ENCODE assay signal across 11 mouse cellular contexts in the genomic region with DNA sequence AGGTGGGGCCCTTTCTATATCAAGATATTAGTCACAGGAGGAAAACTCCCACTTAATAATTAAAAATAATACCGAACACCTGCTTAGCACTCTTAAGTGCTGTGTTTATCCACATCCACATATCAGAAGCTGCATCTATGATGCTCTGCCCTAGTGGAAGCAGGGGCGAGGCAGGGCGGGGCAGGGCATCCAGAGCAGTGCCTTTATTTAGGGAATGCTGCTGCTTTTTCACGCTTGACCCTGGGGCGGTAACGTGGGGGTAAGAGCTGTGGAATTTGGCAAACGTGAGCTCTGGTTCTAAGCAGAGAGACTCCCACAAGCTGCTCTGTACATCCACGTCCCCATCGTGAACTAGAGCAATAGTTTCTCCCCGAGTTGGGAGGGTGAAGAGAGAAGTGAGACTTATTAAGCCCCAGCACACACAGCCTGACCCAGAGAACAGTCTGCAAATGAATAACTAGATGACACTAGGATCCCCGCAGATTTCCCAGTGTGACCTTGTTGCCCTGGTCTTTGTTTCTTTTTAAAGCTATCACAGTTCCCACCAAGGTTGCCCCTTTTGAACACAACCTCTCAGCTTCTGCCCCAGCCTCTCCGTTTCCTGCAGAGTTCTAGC.
DNase-seq lines count a peak whose midpoint lies in the region; ATAC-seq and TF ChIP-seq lines count a peak whose summit lies in the region.
"Had no signal": no experiment of that assay in that cellular context is flagged by ENCODE, and none has a peak within 500 bp of the region (broad histone marks: within the 10 kb centered on the region; RNA-seq: fewer than 3 reads in every experiment).

No protein-coding gene starts in this region.

- no peaks in the 10 kb centered on the region for H3K9me3 ChIP-seq in ES-Bruce4 (replicated peaks; ENCODE audit: control insufficient read depth, insufficient read depth, low read length, poor library complexity, severe bottlenecking)
- no peaks in the 10 kb centered on the region for H3K9me3 ChIP-seq in embryonic facial prominence, embryonic 14.5 days (ENCODE audit: control insufficient read depth, low read length)
- no peaks in the 10 kb centered on the region for H3K9me3 ChIP-seq in liver, embryonic 14.5 days (ENCODE audit: control insufficient read depth, low read length)

- no peak overlapping the region for H3K4me2 ChIP-seq in embryonic facial prominence, embryonic 14.5 days (ENCODE audit: low read depth, low read length)
- peak overlapping the region; percentile 26 for H3K4me2 ChIP-seq in liver, embryonic 14.5 days (ENCODE audit: low read depth)
- H3K4me2 ChIP-seq: heart, embryonic 11.5 days had no signal

- DNase-seq in heart, adult 11 months, result peak; percentile 73
- DNase-seq in heart, adult 2 months, result no peak
- no peak for DNase-seq in embryonic facial prominence, embryonic 14.5 days (ENCODE audit: low spot score)
- no peak for DNase-seq in liver, embryonic 14.5 days (ENCODE audit: low read depth in 3 of 3, low spot score in 3 of 3)
- no peak for DNase-seq in left cerebral cortex, postnatal 10 days (ENCODE audit: extremely low spot score in 1 of 2, low spot score in 2 of 2)
- DNase-seq: cerebellum, postnatal 25 days; thymus, adult 2 months had no signal

- no peak for TF ChIP-seq CTCF in heart, adult 2 months (IDR thresholded peaks at IDR 0.05)
- no peak for TF ChIP-seq CTCF in ES-Bruce4 (IDR thresholded peaks at IDR 0.05; ENCODE audit: low read depth, low read length)
- no peak for TF ChIP-seq CTCF in liver, embryonic 14.5 days (IDR thresholded peaks at IDR 0.05; ENCODE audit: low read depth)

- intact Hi-C loops in heart, adult 2 months (cut with DNase I), result no loop called here
- intact Hi-C loops in left cerebral cortex, postnatal 10 days (cut with DNase I), result no loop called here

- H3K4me3 ChIP-seq in heart, adult 2 months, result no peak overlapping the region
- no peak overlapping the region for H3K4me3 ChIP-seq in ES-Bruce4 (ENCODE audit: low read depth, low read length)
- no peak overlapping the region for H3K4me3 ChIP-seq in embryonic facial prominence, embryonic 14.5 days (ENCODE audit: low read depth, low read length)
- peak overlapping the region; percentile 10 to 32; a peak in 2 of 4 replicates for H3K4me3 ChIP-seq in liver, embryonic 14.5 days (ENCODE audit: insufficient read depth in 1 of 2, low read depth in 2 of 2, low read length in 2 of 2)

- no peak overlapping the region for H3K27ac ChIP-seq in heart, adult 2 months
- H3K27ac ChIP-seq in ES-Bruce4 (ENCODE audit: insufficient read depth, low read length), result peak overlapping the region; percentile 36
- no peak overlapping the region for H3K27ac ChIP-seq in embryonic facial prominence, embryonic 14.5 days (replicated peaks; ENCODE audit: low read depth, low read length)
- peak overlapping the region; percentile 31; the same call in 1 of the 2 replicates for H3K27ac ChIP-seq in liver, embryonic 14.5 days

- ATAC-seq in embryonic facial prominence, embryonic 14.5 days (ENCODE audit: low read depth), result 0 out of 2 replicates have a peak, but pooled peaks have one; percentile 23
- peak; percentile 44; the same call in 1 of the 2 replicates for ATAC-seq in liver, embryonic 14.5 days (ENCODE audit: insufficient read depth)
- no peak for ATAC-seq in erythroblast, adult 5-6 weeks (replicated peaks; ENCODE audit: low FRiP score, poor library complexity, severe bottlenecking)
- no peak for ATAC-seq in CD4-positive, CD25-positive, alpha-beta regulatory T cell, adult 4 months

- no peak overlapping the region for H3K9ac ChIP-seq in heart, adult 2 months (ENCODE audit: low read depth, low read length)
- no peak overlapping the region for H3K9ac ChIP-seq in ES-Bruce4 (ENCODE audit: low read depth, poor library complexity, severe bottlenecking)
- no peak overlapping the region for H3K9ac ChIP-seq in embryonic facial prominence, embryonic 14.5 days (ENCODE audit: low read depth, low read length)
- no peak overlapping the region for H3K9ac ChIP-seq in liver, embryonic 14.5 days (replicated peaks)

- H3K27me3 ChIP-seq in heart, adult 2 months (ENCODE audit: control insufficient read depth, insufficient read depth, low read length), result no peaks in the 10 kb centered on the region
- H3K27me3 ChIP-seq in ES-Bruce4 (ENCODE audit: control insufficient read depth, insufficient read depth, low read length, poor library complexity, severe bottlenecking), result no peaks in the 10 kb centered on the region
- no peaks in the 10 kb centered on the region for H3K27me3 ChIP-seq in embryonic facial prominence, embryonic 14.5 days (replicated peaks; ENCODE audit: control insufficient read depth, insufficient read depth, low read length)
- no peaks in the 10 kb centered on the region for H3K27me3 ChIP-seq in liver, embryonic 14.5 days (ENCODE audit: control insufficient read depth, insufficient read depth, low read length)

- TF ChIP-seq POLR2A in heart, adult 2 months (IDR thresholded peaks at IDR 0.05; ENCODE audit: insufficient read depth, low read depth, low read length), result no peak
- no peak for TF ChIP-seq POLR2A in ES-Bruce4 (IDR thresholded peaks at IDR 0.05; ENCODE audit: insufficient read depth, low read length)

- TF ChIP-seq EP300 in heart, adult 2 months (IDR thresholded peaks at IDR 0.05; ENCODE audit: insufficient read depth, low read depth, low read length), result no peak
- no peak for TF ChIP-seq EP300 in ES-Bruce4 (IDR thresholded peaks at IDR 0.05; ENCODE audit: insufficient read depth, low read depth, low read length)
- no peak for TF ChIP-seq EP300 in liver, embryonic 14.5 days (IDR thresholded peaks at IDR 0.05; ENCODE audit: low read depth)

- H3K79me2 ChIP-seq in heart, adult 2 months (replicated peaks; ENCODE audit: control insufficient read depth, insufficient read depth, low read length), result no peaks in the 10 kb centered on the region

- WGBS in heart, adult 2 months, result 59% methylated on average over 12 of the region's 12 CpGs
- WGBS in embryonic facial prominence, embryonic 14.5 days, result 46% methylated on average over 12 of the region's 12 CpGs
- 64% methylated on average over 12 of the region's 12 CpGs for WGBS in liver, embryonic 14.5 days (ENCODE audit: insufficient replicate concordance)

- peaks cover 1% of the 10 kb centered on the region; the same call in 1 of the 2 replicates for H3K4me1 ChIP-seq in heart, adult 2 months (ENCODE audit: control insufficient read depth, insufficient read depth, low read length)
- peaks cover 9% of the 10 kb centered on the region for H3K4me1 ChIP-seq in ES-Bruce4 (ENCODE audit: control insufficient read depth, insufficient read depth, low read length)
- peaks cover 9% of the 10 kb centered on the region; the same call in 1 of the 2 replicates for H3K4me1 ChIP-seq in embryonic facial prominence, embryonic 14.5 days (ENCODE audit: control insufficient read depth, insufficient read depth, low read length)
- H3K4me1 ChIP-seq in liver, embryonic 14.5 days (replicated peaks; ENCODE audit: control insufficient read depth in 2 of 2, insufficient read depth in 2 of 2, low read length in 1 of 2), result peaks cover 0 to 4% of the 10 kb centered on the region in 2 experiments; a peak in 1 of 4 replicates

- no peaks in the 10 kb centered on the region for H3K36me3 ChIP-seq in heart, adult 2 months (ENCODE audit: control insufficient read depth, insufficient read depth, low read length)
- no peaks in the 10 kb centered on the region for H3K36me3 ChIP-seq in ES-Bruce4 (ENCODE audit: control insufficient read depth, insufficient read depth, low read length, poor library complexity, severe bottlenecking)
- no peaks in the 10 kb centered on the region for H3K36me3 ChIP-seq in embryonic facial prominence, embryonic 14.5 days (ENCODE audit: control insufficient read depth, insufficient read depth, low read length)
- H3K36me3 ChIP-seq in liver, embryonic 14.5 days (replicated peaks; ENCODE audit: control insufficient read depth, insufficient read depth, low read depth), result no peaks in the 10 kb centered on the region

Comparison
In these comparisons a context has a peak if more than half of its experiments do, and no peak if none do; other contexts are left out.
1. H3K27ac ChIP-seq: peak in ES-Bruce4 (single experiment) and liver, embryonic 14.5 days (single experiment); none in heart, adult 2 months (single experiment) and embryonic facial prominence, embryonic 14.5 days (single experiment).
2. H3K4me3 ChIP-seq: peak in liver, embryonic 14.5 days (2 of 2); none in heart, adult 2 months (single experiment), ES-Bruce4 (single experiment) and embryonic facial prominence, embryonic 14.5 days (single experiment).
3. ATAC-seq: peak in embryonic facial prominence, embryonic 14.5 days (single experiment) and liver, embryonic 14.5 days (single experiment); none in erythroblast, adult 5-6 weeks (single experiment) and CD4-positive, CD25-positive, alpha-beta regulatory T cell, adult 4 months (single experiment).